Mouse (Mus musculus) spleen, adult 2 months (tissue): Measurements from ENCODE around the gene Lyrm2. TPM values are rescaled to one million over a fixed set of nuclear protein-coding genes. Genes with fewer than 3 reads are reported as not detected.

Experiments used
- DNase-seq, 2 experiments: peaks; one replicate each; pipeline versions ENCODE4 v3.0.0 to v3.0.0-alpha.2; 2012 to 2021; ENCODE audit warnings: low spot score in 2 of 2, low read depth in 1 of 2
- H3K27ac ChIP-seq: fragments of 200-500 bp; 2 replicates; pipeline ENCODE4 v1.5.1; 2012; ENCODE audit warnings: low read length, inconsistent platforms; ENCODE audit not compliant: insufficient read depth
- H3K27me3 ChIP-seq: fragments of 200-500 bp; 2 replicates; pipeline ENCODE4 v1.6.1; 2012; ENCODE audit warnings: mild to moderate bottlenecking, moderate library complexity, low read length, inconsistent platforms; ENCODE audit not compliant: control insufficient read depth, insufficient read depth
- H3K36me3 ChIP-seq: fragments of 200-500 bp; 2 replicates; pipeline ENCODE4 v1.6.1; 2012; ENCODE audit warnings: mild to moderate bottlenecking, low read length, inconsistent platforms; ENCODE audit not compliant: control insufficient read depth, insufficient read depth
- H3K4me1 ChIP-seq: fragments of 200-500 bp; 2 replicates; pipeline ENCODE4 v1.6.1; 2011; ENCODE audit warnings: inconsistent platforms; ENCODE audit not compliant: control insufficient read depth, insufficient read depth, insufficient read length
- H3K4me3 ChIP-seq: fragments of 200-500 bp; 2 replicates; pipeline ENCODE4 v1.5.1; 2011; ENCODE audit warnings: mild to moderate bottlenecking, inconsistent platforms; ENCODE audit not compliant: insufficient read depth, insufficient read length; ENCODE audit errors: extremely low read depth
- CTCF ChIP-seq: fragments of 200-500 bp; IDR thresholded peaks from 2 replicates; pipeline ENCODE4 v1.5.1; 2011; ENCODE audit warnings: mild to moderate bottlenecking, inconsistent platforms; ENCODE audit not compliant: insufficient read depth, insufficient read length, insufficient replicate concordance; ENCODE audit errors: extremely low read depth
- POLR2A ChIP-seq: fragments of 200-500 bp; IDR thresholded peaks from 2 replicates; pipeline ENCODE4 v1.6.1; 2011; ENCODE audit warnings: low read depth, low read length, inconsistent platforms
- WGBS: fragments of 180-500 bp; shearing (Covaris S2); methylation state at CpG from one replicate; pipeline ENCODE4 v1.1.7; 2018; 5-methylcytosine and 5-hydroxymethylcytosine counted together
- polyA plus RNA-seq: library from polyadenylated mRNA; depleted of rRNA; stranded (reverse); fragments of >200 nt; gene quantifications from 2 replicates; pipeline ENCODE4 v1.2.3, GENCODE M21; 2012; rRNA removed

Gene Lyrm2
- 4.3 and 5.4 TPM in 2 replicates for polyA plus RNA-seq

GRCm38 (mm10) chr4:32799966-32800576, at the start of gene Lyrm2:
Gene Lyrm2 (plus strand): TSS chr4:32800253.
- Histone ChIP-seq H3K4me3 (peak within 1 kb of the TSS; percentile 96), H3K27ac (peak within 1 kb of the TSS; percentile 99), H3K36me3 (no peaks in the 10 kb centered on the region), H3K27me3 (no peaks in the 10 kb centered on the region), H3K4me1 (0 out of 2 replicates have a peak, but pooled peaks cover 7% of the 10 kb centered on the region)
- WGBS: under 1% methylated on average over 53 of the region's 53 CpGs
- peak; percentile 43 to 75 for DNase-seq
- TF ChIP-seq CTCF (no peak), POLR2A (peak; percentile 87)

- Histone ChIP-seq H3K36me3 (peaks cover 30% of the 10 kb centered on the region), H3K27me3 (no peaks in the 10 kb centered on the region), H3K27ac (no peak overlapping the region), H3K4me3 (no peak overlapping the region), H3K4me1 (no peaks in the 10 kb centered on the region)
- 92% methylated on average over 1 of the region's 1 CpGs for WGBS
- TF ChIP-seq CTCF (no peak), POLR2A (no peak)
- DNase-seq: no peak
These were observed 49.3 kb upstream of the Lyrm2 start for GRCm38 (mm10) chr4:32750711-32751110.

GRCm38 (mm10) chr4:32757430-32757829, 42.6 kb upstream of the Lyrm2 start:
- DNase-seq: no peak
- Histone ChIP-seq H3K27me3 (no peaks in the 10 kb centered on the region), H3K36me3 (peaks cover 27% of the 10 kb centered on the region), H3K4me3 (no peak overlapping the region), H3K4me1 (no peaks in the 10 kb centered on the region), H3K27ac (no peak overlapping the region)
- 95% methylated on average over 2 of the region's 2 CpGs for WGBS
- TF ChIP-seq CTCF (no peak), POLR2A (no peak)

GRCm38 (mm10) chr4:32767471-32767870, 32.6 kb upstream of the Lyrm2 start:
- Histone ChIP-seq H3K27ac (no peak overlapping the region), H3K4me1 (peaks cover 2% of the 10 kb centered on the region; the same call in 1 of the 2 replicates), H3K4me3 (no peak overlapping the region), H3K36me3 (peaks cover 19% of the 10 kb centered on the region), H3K27me3 (no peaks in the 10 kb centered on the region)
- WGBS: 94% methylated on average over 7 of the region's 7 CpGs
- TF ChIP-seq POLR2A (no peak), CTCF (no peak)
- DNase-seq: no peak

GRCm38 (mm10) chr4:32768046-32768445, 32.0 kb upstream of the Lyrm2 start:
- no peak overlapping the region for H3K27ac ChIP-seq
- H3K4me3 ChIP-seq: no peak overlapping the region
- H3K36me3 ChIP-seq: peaks cover 20% of the 10 kb centered on the region
- H3K4me1 ChIP-seq: peaks cover 2% of the 10 kb centered on the region; the same call in 1 of the 2 replicates
- WGBS: 21% methylated on average over 10 of the region's 10 CpGs
- DNase-seq: peak; percentile 47 to 50
- H3K27me3 ChIP-seq: no peaks in the 10 kb centered on the region
- TF ChIP-seq POLR2A (no peak), CTCF (no peak)

- no peak overlapping the region for H3K27ac ChIP-seq
- no peak for TF ChIP-seq POLR2A
- no peak for TF ChIP-seq CTCF
- no peak overlapping the region for H3K4me3 ChIP-seq
- H3K36me3 ChIP-seq: peaks cover 29% of the 10 kb centered on the region
- H3K4me1 ChIP-seq: peaks cover 2% of the 10 kb centered on the region; the same call in 1 of the 2 replicates
- H3K27me3 ChIP-seq: no peaks in the 10 kb centered on the region
- 93% methylated on average over 7 of the region's 7 CpGs for WGBS
- DNase-seq: no peak
These were observed 29.7 kb upstream of the Lyrm2 start for GRCm38 (mm10) chr4:32770284-32770810.

GRCm38 (mm10) chr4:32779996-32780395, 20.1 kb upstream of the Lyrm2 start:
- no peak overlapping the region for H3K4me3 ChIP-seq
- no peaks in the 10 kb centered on the region for H3K27me3 ChIP-seq
- peaks cover 3% of the 10 kb centered on the region for H3K36me3 ChIP-seq
- no peak for TF ChIP-seq POLR2A
- TF ChIP-seq CTCF: no peak
- no peak overlapping the region for H3K27ac ChIP-seq
- H3K4me1 ChIP-seq: no peaks in the 10 kb centered on the region
- 83% methylated on average over 4 of the region's 4 CpGs for WGBS
- no peak for DNase-seq
